Mouse (Mus musculus): ENCODE results near the gene Exoc2. TPM values are rescaled to one million over a fixed set of nuclear protein-coding genes. Genes with fewer than 3 reads are reported as not detected.
A peak's percentile ranks its signal among the peaks of the same experiment; 100 is the strongest.

The Exoc2 gene
- total RNA-seq, 4 experiments from 2014 or later, result 36.2 to 48.8 (median 41.6) TPM

DNA sequence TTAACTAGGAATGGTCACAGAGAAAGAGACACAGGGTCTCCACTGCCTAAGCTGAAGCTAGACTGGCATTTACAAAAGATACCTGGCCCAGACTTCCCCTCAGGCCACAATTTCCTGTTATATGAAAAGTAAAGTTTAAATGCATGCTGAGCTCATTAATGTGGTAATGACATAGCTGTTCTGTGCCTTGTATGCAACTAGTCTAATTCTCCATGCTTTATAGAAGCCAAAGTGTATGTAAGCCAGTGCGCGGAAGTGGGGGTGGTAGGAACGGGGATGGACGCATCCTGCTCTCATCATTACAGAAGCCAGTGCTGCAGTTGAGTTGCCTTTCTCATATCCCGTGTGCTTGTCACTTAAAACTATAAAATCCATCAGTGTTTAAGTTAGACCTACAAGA lies 156.5 kb downstream of the Exoc2 start:
- DNase-seq, result no peak

DNA sequence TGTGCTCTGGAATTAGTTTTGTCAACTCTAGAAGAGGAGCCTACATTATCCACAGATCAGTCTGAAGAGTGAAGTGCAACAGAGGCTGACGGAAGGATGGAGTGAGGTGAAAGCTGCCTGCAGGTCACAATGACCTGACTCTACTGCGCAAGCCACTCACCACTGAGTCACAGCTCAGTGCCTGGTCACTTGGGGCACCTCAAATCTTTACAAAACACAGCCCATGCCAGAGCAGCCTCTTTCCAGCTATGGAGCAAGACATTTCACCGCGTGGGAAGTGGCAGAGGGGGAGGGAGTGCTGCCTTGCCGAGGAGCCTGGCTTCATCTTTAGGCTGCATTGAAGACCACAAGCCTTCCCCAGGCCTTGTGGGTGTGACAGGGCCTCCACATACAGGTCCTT lies 159.6 kb downstream of the Exoc2 start:
- peak; percentile 15 for DNase-seq

DNA sequence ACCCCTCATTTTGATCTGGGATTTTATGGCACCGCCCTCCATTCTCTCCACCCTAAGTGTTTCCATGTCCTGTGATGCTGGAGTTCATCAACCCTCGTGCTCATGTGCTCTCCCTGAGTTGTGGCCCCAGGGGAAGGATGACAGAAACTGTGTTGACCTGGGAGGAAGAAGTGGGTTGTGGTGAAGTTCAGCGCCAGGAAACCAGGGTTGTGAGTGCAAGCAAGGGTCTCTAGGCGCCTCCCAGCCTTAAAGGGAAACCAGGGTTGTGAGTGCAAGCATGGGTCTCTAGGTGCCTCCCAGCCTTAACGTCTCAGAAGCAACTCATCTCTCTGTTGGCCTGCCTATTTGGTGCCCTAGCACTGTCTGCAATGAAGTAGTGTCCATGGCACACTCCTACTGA lies 160.4 kb downstream of the Exoc2 start:
- DNase-seq, result no peak

DNA sequence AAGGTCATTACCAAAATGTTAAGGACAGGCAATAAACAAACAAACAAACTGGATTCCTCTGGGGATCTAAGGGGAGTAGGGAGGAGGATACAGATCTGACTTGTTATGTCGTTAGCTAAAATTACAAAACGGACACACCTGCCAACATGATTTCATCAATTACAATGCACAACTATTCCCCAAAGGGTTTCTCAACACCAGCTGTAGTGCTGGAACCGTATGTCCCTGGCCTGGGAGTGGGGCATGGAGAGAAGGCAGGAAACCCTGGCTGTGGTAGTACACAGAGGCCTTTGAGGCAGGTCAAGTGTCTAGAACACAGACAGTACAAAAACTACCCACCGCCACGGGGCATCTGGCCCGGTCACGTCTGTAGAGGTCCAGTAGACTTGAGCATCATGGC lies 164.7 kb downstream of the Exoc2 start:
- peak; percentile 19 for DNase-seq

DNA sequence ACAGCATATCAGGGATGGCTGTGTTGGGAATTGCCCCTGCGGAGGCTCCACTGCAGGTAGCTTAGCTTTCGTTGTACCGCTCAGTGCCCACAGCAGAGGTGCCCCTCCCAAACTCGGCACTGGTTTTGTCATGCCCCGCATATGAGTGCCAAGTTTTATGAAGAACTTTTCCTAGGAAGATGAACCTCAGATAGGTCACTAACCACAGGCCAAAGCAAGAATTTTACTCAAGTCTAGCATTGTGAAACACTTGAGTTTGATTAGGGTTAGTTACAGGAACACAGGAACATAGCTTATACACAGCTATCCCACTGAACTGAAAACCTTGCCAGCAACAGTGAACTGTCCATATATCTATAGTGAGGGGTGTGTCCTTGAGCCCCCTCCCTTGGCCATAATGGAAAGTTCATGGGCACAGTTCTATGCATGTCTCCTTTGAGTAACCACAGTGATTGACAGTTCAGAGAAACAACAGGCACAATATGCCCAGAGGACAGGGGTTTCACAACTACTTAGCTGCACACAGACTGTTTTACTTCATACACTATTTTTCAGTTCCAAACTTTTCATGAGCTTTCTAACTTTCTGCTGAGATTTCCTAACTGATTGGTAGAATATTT lies 171.4 kb downstream of the Exoc2 start:
- DNase-seq, result no peak

DNA sequence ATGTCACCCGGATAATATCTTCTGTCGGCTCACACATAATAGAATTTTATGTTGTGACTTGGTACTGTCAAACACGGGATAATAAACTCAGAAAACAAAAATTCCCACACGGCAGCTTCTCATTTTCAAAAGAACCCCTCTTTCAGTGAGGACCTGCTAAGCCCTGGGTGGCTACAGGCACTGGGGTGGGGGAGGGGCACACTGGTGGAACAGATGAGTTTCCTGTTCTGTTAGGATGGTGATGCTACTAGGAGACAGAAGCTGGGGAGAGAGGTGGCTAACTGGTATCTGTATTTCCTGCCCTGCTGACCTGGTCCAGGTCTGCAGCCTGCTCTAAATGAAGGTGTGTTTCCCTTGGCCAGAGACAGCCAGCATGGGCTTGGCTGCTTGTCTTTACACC lies 172.0 kb downstream of the Exoc2 start:
- no peak for DNase-seq

DNA sequence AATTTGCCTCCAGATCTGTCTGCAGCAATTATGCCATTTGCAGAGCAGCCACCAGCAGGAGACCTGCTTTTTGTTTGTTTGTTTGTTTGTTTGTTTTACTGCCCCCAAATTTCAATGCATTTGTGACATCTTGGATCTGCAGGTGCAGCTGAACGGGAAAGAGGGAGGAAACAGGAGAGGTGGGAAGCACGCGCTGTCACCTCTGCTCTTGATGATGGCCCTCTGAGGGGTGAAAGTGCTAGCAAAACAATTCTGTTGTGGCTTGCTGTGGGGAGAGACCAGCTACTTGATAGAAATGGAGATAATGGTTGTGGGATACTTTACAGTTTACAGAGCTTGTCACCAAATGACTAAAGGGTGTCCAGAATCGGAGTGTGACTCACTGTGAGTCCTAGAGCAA lies 177.9 kb downstream of the Exoc2 start:
- DNase-seq, result no peak

DNA sequence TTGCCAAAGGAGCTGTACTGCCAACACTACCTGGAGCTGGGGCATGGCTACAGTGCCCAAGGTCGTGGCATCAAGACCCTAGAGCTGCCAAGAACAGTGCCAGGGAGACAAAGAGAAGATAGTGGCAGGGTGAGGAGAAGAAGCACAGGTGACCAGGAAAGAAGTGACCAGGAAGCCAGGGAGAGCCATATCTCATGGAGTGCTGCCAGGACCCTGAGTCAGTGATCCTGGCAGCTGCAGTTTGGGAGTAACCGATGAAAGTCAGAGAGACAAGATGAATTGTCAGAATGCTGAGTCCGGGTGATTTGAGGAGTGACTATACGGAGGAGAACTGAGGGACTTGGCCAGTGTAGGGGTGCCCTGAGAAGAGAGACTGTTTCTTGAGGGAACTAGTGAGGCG lies 180.3 kb downstream of the Exoc2 start:
- DNase-seq, result peak; percentile 21

DNA sequence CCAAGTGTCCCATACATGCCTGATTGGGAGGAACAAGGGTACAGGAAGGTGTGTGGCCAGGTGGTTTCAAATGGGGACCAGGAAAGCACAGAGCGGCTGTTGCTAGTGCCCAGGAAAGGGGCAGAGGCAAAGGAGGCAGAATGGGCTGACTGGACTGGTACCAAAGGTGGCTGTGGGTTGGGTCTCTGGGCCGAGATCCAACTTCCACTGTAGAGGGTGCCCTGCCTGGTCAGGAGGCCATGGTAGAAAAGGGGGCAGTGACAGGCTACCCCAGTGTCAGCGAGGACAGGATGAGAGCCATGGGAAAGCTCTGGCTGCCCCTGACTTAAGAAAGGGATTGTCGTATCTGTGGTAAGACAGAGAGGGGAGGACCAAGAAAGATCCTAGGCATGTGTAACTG lies 180.7 kb downstream of the Exoc2 start:
- DNase-seq, result no peak

DNA sequence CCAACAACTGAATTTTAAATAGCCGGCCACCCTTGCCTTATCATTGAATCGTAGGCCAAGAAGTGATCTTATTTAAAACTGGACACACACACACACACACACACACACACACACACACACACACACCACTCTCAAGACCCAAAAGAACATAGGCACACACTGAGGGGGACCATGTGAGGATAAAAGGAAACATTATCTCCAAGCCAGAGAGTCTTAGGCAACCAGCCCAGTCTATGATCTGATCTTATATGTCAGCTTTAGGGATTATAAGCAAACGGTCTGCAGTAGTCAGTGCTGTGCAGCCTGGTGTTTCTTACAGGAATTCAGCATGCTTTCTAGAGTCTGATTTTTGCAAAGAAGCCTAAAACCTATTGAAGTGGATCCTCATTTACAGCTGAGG lies 181.2 kb downstream of the Exoc2 start:
- DNase-seq, result no peak

DNA sequence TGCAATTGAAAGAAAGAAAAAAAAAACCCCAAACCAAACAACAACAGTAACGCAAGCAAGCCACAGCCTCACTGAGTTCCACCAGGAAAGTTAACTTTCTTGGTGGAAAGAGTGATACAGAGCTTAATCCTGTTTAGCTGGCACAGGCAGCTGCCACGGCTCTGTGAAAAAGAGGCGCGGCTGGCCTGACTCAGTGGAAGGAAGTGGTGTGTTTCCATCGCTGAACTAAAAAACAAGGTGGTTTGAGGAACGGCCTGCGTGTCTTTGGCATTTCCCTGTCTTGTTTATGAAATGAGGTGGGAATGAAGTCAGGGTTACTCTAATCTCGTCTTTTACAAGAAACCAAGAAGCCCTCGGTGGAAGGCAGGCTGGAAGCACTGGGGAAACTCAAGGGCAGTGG lies 181.6 kb downstream of the Exoc2 start:
- DNase-seq, result no peak

DNA sequence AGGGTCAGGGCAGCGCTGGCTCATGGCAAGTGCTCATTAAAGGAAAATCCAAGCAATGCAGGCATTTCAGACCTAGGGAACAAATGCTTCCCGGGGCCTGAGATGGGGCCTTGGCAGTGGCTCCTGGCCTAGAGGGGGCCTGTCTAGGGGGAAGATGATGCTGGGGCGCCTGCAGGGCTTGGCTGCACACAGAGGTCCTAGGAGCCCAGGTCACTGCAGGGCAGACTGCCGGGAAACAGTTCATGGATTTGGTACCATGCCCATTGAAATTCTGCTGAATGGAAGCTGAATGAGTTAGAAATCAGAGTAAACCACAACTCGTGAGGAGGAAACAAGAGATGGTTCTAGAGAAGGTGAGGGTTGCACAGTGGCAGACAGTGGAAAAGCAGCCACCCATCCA lies 183.9 kb downstream of the Exoc2 start:
- no peak for DNase-seq

DNA sequence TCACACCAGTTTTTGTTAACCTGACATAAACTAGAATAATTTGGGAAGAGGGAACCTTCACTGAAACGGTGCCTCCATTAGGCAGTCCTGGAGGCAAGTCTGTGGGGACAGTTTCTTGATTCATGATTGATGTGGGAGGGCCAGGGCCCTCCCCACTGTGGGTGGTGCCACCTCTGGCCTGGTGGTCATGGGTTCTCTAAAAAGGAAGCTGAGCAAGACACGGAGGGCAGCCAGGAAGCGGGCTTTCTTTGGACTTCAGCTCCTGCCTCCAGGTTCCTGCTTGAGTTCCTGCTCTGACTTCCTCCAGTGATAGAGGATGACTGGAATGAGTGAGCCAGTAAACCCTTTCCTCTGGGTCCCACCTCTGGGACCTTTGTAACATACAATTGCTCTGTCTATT lies 185.5 kb downstream of the Exoc2 start:
- no peak for DNase-seq

DNA sequence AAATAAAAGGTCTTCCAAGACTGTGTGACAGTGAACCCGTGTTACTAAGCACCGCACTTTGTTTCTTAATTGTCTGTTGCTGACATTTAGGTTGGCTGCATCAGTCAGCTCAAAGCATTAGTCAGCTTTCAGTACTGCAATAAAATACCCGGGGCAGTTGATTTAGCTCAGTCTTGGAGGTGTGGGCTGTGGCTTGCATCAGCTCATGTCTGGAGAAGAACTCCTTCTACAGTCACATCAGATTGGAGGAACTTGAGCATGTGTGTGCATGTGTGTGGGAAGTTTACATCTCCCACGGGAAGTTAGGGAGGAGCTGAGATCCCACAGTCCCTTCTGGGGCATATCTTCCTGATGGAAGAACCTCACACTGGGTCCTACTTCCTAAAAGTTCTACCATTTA lies 185.9 kb downstream of the Exoc2 start:
- DNase-seq, result no peak

DNA sequence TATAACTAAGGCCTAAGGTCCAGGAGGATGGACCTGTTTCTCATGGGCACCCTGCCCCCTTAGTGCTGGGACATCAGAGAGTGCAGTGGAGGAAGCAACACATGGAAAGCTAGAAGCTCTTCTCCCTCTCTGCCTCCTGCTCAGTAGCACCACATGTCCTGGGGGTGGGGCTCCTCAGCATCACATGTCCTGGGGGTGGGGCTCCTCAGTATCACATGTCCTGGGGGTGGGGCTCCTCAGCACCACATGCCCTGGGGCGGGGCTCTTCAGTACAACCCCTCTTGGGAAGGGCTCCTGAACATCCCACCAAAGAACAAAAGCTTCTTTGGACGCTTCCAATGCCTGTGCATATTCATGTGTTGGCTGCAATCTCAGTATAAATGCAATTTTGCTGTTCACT lies 186.3 kb downstream of the Exoc2 start:
- DNase-seq, result no peak

DNA sequence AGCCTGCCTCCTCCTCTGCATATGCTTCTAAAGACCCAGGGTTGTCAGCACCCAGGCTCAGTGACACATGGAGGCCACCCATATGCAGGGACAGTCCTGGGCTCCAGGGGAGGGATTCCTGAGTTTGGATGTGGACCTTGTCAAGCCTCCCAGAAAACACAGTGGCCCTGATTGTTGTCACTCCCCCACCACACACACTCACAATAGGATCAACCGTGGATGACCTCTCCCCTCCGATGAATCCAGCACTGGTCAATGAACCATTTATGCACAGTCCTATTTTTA lies 186.9 kb downstream of the Exoc2 start:
- DNase-seq, result no peak

DNA sequence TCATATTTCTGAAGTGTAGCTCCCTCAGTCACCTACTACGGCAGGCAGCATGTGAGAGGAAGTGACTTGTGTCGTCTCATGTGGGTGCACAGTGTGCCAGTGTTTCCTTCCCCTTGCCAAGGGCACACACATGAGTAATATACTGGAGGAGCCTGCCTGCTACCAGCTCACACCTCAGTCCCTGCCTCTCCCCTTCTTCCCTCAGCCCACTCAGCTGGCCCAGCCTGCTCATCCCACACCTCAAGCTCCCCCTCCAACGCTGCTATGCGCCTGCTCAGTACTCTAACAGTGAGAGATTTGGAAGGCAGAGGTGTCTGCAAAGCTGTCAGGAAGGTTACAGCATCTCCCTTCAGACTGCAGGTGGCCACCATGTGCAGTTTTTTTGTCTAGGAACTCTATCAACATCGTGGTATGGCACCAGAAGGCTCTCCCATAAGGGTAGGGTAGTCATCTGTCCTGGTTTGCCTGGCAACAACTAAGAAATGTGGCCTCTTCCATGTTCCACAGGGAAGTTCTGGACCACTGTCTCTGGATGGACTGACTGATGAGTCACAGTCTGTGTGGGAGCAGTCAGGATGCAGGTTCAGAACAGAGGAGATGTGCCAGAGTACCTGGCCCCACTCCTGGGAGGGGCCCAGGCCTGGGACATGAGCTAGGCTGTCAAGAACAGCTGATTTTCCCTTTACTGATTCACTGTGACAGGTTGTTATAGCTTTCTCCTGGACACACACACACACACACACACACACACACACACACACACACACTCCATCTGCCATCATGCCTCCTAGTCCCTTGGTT lies 187.5 kb downstream of the Exoc2 start:
- DNase-seq, result no peak

DNA sequence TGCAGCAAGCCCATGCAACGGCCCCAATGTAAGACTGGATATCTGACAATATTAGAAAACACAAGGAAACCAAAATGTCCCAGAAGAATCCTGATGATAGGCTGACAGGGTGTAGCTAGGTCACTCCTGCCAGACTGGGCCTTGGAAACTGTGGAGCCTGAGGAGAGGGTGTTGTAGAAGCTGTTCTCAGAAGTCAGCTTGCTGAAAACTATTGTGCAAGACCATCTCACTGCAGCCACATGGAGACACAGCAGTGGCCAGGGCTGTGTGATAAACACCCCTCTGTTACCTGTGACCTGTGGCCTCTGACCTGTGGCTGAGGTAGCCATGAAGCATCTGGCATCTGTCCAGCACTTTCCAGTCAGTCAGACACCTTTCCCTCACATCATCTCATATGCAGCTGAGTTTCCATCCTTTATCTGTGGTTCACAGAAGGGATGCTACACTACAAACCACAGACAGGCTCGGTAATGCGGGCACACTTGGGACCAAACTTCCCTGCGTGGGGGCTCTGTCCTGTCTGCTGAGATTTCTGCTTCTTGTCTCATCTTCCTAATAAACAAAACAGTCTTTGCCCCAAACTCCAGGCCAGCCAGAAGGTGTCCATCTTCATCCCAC lies 188.4 kb downstream of the Exoc2 start:
- DNase-seq, result no peak

DNA sequence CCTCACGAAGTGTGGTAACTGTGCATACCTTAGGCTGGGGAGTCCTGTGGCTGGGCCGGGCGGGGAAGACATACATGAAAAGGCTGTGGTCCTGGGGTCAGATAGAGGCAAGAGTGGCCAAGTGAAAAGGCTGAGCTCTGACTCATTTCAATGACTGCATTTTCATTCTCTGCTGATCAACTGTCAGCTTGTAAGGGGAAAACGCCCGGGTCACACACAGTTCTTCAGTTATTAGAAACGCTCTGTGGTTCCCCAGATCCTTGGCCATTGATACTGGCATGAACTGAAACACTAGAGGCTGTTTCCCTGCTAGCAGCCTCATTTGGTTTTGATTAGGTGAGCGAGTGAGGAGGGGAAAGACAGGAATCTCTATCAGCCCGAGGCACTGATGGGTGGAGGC lies 191.5 kb downstream of the Exoc2 start:
- DNase-seq, result no peak

DNA sequence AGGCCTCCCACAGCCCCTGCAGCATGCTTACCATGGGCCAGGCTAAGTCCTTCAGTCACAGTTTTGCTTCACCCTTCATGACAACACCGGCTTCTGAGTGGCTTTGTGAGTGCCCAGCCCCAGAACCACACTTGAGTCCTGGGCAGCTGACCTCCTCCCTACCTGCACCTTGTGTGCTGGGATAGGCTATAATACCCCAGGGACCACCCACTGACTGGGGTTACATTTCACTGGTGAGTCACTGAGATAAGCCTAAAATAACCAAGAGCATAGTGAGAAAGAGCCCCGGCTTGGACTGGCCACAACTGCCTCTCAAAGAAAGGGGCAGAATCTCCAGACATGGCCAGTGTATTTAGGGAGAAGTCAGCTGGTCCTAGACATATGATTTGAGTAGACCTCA lies 192.0 kb downstream of the Exoc2 start:
- DNase-seq, result no peak

DNA sequence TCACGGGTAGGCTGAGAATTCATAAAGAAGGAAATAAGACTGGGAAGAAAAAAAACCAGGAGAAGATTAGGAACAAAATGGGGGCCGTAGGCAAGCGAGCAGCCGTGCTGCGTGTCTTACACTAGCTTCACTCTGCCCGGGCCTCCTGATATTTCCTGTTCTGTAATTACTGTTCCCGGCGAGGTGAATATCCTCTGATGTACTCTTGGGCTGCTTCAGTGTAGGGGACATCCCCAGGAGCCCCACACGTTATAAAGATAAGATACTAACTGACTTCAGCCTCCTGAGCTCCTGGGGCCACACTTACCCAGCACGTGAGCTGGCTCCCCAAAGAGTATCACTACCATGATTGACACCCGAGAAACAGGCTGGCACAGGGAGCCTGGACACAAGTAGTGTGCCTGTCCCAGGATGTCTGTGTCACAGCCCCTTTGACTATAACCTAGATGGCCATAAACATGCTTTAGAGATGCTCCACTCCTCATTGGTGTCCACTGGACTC lies 196.2 kb downstream of the Exoc2 start:
- DNase-seq, result no peak

DNA sequence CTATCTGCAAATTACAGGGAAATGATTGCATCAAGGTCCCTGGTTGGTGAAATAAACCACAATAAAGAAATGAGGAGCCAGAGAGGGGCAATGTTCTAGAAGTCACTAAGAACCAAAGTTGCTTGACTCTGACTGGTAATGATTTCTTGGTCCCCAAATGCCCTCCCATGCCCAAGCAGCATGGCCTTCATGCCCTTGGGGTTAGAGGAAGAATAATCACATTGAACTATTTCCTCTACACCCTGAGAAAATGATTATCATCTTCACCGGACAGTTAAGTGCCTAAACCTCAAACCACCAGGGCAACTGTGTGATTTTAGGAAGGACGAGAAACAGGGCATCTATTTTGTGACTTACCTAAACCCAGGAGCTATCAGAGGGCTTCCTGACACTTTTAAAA lies 197.9 kb downstream of the Exoc2 start:
- no peak for DNase-seq

DNA sequence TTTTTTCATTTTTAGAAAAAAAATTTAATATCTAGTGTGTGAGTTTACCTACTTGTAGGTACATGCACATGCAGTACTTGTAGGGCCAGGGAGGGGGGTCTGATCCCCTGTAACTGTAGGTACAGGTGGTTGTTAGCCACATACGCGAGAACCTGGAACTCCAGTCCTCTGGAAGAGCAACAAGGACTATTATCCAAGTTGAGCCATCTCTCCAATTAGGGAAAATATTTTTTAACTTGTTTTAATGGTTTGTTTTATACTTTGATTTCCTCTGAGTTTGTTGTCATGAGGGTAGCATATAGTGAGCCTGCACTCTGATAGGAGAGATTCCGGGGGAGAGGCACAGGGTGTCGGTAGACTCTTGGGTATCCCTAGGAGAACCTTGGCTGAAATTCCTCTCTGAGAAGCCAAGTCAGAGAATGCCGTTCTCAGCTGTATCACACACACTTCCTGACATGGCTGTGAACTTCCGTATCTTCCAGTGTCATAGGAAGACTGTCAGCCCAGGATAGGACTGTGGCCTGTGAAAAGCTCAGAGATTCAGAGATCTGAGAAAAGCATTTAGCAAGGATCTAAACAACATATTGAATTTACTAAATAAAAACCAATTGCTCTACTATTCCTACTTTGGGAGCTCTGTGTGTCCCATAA lies 206.3 kb downstream of the Exoc2 start:
- DNase-seq, result no peak

All from adrenal gland, adult 8-10 months (tissue).